20 mouse cellular contexts compared by ENCODE assay signal in genomic region chr8:85459582-85459981, GRCm38 (mm10). TPM values are rescaled to one million over a fixed set of nuclear protein-coding genes. Genes with fewer than 3 reads are reported as not detected.
DNase-seq lines count a peak whose midpoint lies in the region; ATAC-seq and TF ChIP-seq lines count a peak whose summit lies in the region.
"Had no signal": no experiment of that assay in that cellular context is flagged by ENCODE, and none has a peak within 500 bp of the region (broad histone marks: within the 10 kb centered on the region; RNA-seq: fewer than 3 reads in every experiment).

No protein-coding gene starts in this region.

- intact Hi-C loops in heart, postnatal 25 days (cut with DNase I): no loop called here

- peak; percentile 39; the same call in 1 of the 2 replicates for ATAC-seq in common myeloid progenitor, adult 5-6 weeks (replicated peaks; ENCODE audit: low read depth, poor library complexity, severe bottlenecking)
- peak; percentile 35; the same call in 1 of the 2 replicates for ATAC-seq in liver, embryonic 15.5 days (ENCODE audit: insufficient read depth)
- ATAC-seq in megakaryocyte-erythroid progenitor cell, adult 5-6 weeks (replicated peaks; ENCODE audit: low FRiP score, low TSS enrichment, poor library complexity, severe bottlenecking): peak; percentile 72
- no peak for ATAC-seq in hindbrain, postnatal 0 days
- no peak for ATAC-seq in kidney, embryonic 14.5 days (ENCODE audit: low FRiP score, low TSS enrichment)
- ATAC-seq: CD4-positive, CD25-positive, alpha-beta regulatory T cell, adult 4 months; forebrain, embryonic 15.5 days had no signal

- H3K27me3 ChIP-seq in liver, embryonic 15.5 days: no peaks in the 10 kb centered on the region
- H3K27me3 ChIP-seq in hindbrain, postnatal 0 days (ENCODE audit: insufficient read depth, low read length): no peaks in the 10 kb centered on the region
- H3K27me3 ChIP-seq in kidney, embryonic 14.5 days (ENCODE audit: control insufficient read depth, insufficient read depth, low read length): no peaks in the 10 kb centered on the region
- H3K27me3 ChIP-seq: embryonic facial prominence, embryonic 12.5 days; forebrain, embryonic 15.5 days; hindbrain, embryonic 15.5 days had no signal

- no peak overlapping the region for H3K4me2 ChIP-seq in liver, embryonic 15.5 days
- no peak overlapping the region for H3K4me2 ChIP-seq in hindbrain, postnatal 0 days (ENCODE audit: low read depth, low read length)
- H3K4me2 ChIP-seq in kidney, embryonic 14.5 days (replicated peaks; ENCODE audit: low read depth, low read length): no peak overlapping the region
- H3K4me2 ChIP-seq: embryonic facial prominence, embryonic 12.5 days; forebrain, embryonic 15.5 days; heart, embryonic 11.5 days; hindbrain, embryonic 15.5 days had no signal

- peak; percentile 9 for DNase-seq in heart, adult 11 months
- no peak for DNase-seq in heart, postnatal 25 days (ENCODE audit: low spot score)
- DNase-seq in hindbrain, postnatal 0 days (ENCODE audit: low spot score): no peak
- DNase-seq: adrenal gland, postnatal 14 days; B cell, adult 2 months; cerebellum, adult 18-20 months; cerebellum, adult 9-11 months; cerebellum, postnatal 36 days; gastrocnemius, postnatal 36 days; heart, adult 18-20 months; heart, postnatal 36 days had no signal

- H3K4me3 ChIP-seq in liver, embryonic 15.5 days (replicated peaks): no peak overlapping the region
- no peak overlapping the region for H3K4me3 ChIP-seq in hindbrain, postnatal 0 days (ENCODE audit: low read length)
- no peak overlapping the region for H3K4me3 ChIP-seq in kidney, embryonic 14.5 days (ENCODE audit: low read length)
- H3K4me3 ChIP-seq: embryonic facial prominence, embryonic 12.5 days; forebrain, embryonic 15.5 days; hindbrain, embryonic 15.5 days had no signal

- WGBS in liver, embryonic 15.5 days (ENCODE audit: insufficient replicate concordance): 20% methylated on average over 3 of the region's 3 CpGs
- WGBS in hindbrain, postnatal 0 days: 78% methylated on average over 3 of the region's 3 CpGs
- 78% methylated on average over 3 of the region's 3 CpGs for WGBS in kidney, embryonic 14.5 days

- no peak overlapping the region for H3K27ac ChIP-seq in liver, embryonic 15.5 days (replicated peaks)
- no peak overlapping the region for H3K27ac ChIP-seq in hindbrain, postnatal 0 days
- no peak overlapping the region for H3K27ac ChIP-seq in kidney, embryonic 14.5 days (ENCODE audit: low read depth, low read length)
- H3K27ac ChIP-seq: embryonic facial prominence, embryonic 12.5 days; forebrain, embryonic 15.5 days; hindbrain, embryonic 15.5 days had no signal

- TF ChIP-seq CTCF in hindbrain, postnatal 0 days (IDR thresholded peaks at IDR 0.05; ENCODE audit: low read depth): no peak

- H3K4me1 ChIP-seq in liver, embryonic 15.5 days (replicated peaks): peaks cover 17% of the 10 kb centered on the region
- H3K4me1 ChIP-seq in hindbrain, postnatal 0 days (ENCODE audit: insufficient read depth, low read length): no peaks in the 10 kb centered on the region
- no peaks in the 10 kb centered on the region for H3K4me1 ChIP-seq in kidney, embryonic 14.5 days (ENCODE audit: control insufficient read depth, insufficient read depth, low read length)
- H3K4me1 ChIP-seq: embryonic facial prominence, embryonic 12.5 days; hindbrain, embryonic 15.5 days had no signal

- no peak overlapping the region for H3K9ac ChIP-seq in liver, embryonic 15.5 days
- H3K9ac ChIP-seq in hindbrain, postnatal 0 days (replicated peaks; ENCODE audit: low read length): no peak overlapping the region
- H3K9ac ChIP-seq in kidney, embryonic 14.5 days (ENCODE audit: low read depth, low read length): no peak overlapping the region
- H3K9ac ChIP-seq: embryonic facial prominence, embryonic 12.5 days; forebrain, embryonic 15.5 days; hindbrain, embryonic 15.5 days had no signal

- H3K36me3 ChIP-seq in liver, embryonic 15.5 days (replicated peaks): no peaks in the 10 kb centered on the region
- no peaks in the 10 kb centered on the region for H3K36me3 ChIP-seq in hindbrain, postnatal 0 days (ENCODE audit: insufficient read depth, low read length)
- no peaks in the 10 kb centered on the region for H3K36me3 ChIP-seq in kidney, embryonic 14.5 days (ENCODE audit: control insufficient read depth, insufficient read depth, low read length)
- H3K36me3 ChIP-seq: embryonic facial prominence, embryonic 12.5 days; forebrain, embryonic 15.5 days; hindbrain, embryonic 15.5 days had no signal

- no peaks in the 10 kb centered on the region for H3K9me3 ChIP-seq in liver, embryonic 15.5 days (replicated peaks)
- H3K9me3 ChIP-seq in hindbrain, postnatal 0 days (ENCODE audit: low read length): no peaks in the 10 kb centered on the region
- H3K9me3 ChIP-seq in kidney, embryonic 14.5 days (ENCODE audit: control insufficient read depth, low read length): no peaks in the 10 kb centered on the region
- H3K9me3 ChIP-seq: embryonic facial prominence, embryonic 12.5 days; forebrain, embryonic 15.5 days; hindbrain, embryonic 15.5 days had no signal

RNA-seq across cellular contexts. Expression of gene 4921524J17Rik, which starts 26.9 kb away (rescaled TPM):
- total RNA-seq in heart, postnatal 25 days (2021): 10 to 100 TPM; 21.6 to 25.2 TPM
- total RNA-seq in common myeloid progenitor, adult 5-6 weeks (2017): 79.4 and 79.9 TPM in 2 replicates
- polyA plus RNA-seq in liver, embryonic 15.5 days (2015; fragmentation: Nextera tagmentation; extraction: Ambion mirVana): 14.8 and 15.6 TPM in 2 replicates
- 25.3 and 33.0 TPM in 2 replicates for total RNA-seq in megakaryocyte-erythroid progenitor cell, adult 5-6 weeks (2014; fragmentation: Nextera tagmentation)
- total RNA-seq in megakaryocyte-erythroid progenitor cell, adult 5-6 weeks (2017): 61.6 and 114 TPM in 2 replicates
- total RNA-seq in hindbrain, postnatal 0 days (2014; rRNA removed): 11.6 and 13.6 TPM in 2 replicates
- polyA plus RNA-seq in hindbrain, postnatal 0 days (2015; fragmentation: Nextera tagmentation; extraction: Ambion mirVana): 43.0 and 47.4 TPM in 2 replicates
- 42.9 and 44.8 TPM in 2 replicates for polyA plus RNA-seq in kidney, embryonic 14.5 days (2014; fragmentation: Nextera tagmentation; extraction: Ambion mirVana)

RNA-seq across cellular contexts. Expression of gene Gpt2, which starts 32.8 kb away (rescaled TPM):
- 10 to 100 TPM; 32.9 to 36.1 TPM for total RNA-seq in heart, postnatal 25 days (2021)
- total RNA-seq in common myeloid progenitor, adult 5-6 weeks (2017): 1.1 and 3.7 TPM in 2 replicates
- 17.7 and 22.1 TPM in 2 replicates for polyA plus RNA-seq in liver, embryonic 15.5 days (2015; fragmentation: Nextera tagmentation; extraction: Ambion mirVana)
- total RNA-seq in megakaryocyte-erythroid progenitor cell, adult 5-6 weeks (2014; fragmentation: Nextera tagmentation): 0.17 and 1.1 TPM in 2 replicates
- 1.1 and 2.0 TPM in 2 replicates for total RNA-seq in megakaryocyte-erythroid progenitor cell, adult 5-6 weeks (2017)
- total RNA-seq in hindbrain, postnatal 0 days (2014; rRNA removed): 99.4 and 107 TPM in 2 replicates
- polyA plus RNA-seq in hindbrain, postnatal 0 days (2015; fragmentation: Nextera tagmentation; extraction: Ambion mirVana): 43.2 and 46.4 TPM in 2 replicates
- 13.2 and 21.6 TPM in 2 replicates for polyA plus RNA-seq in kidney, embryonic 14.5 days (2014; fragmentation: Nextera tagmentation; extraction: Ambion mirVana)

Comparison
In these comparisons a context has a peak if more than half of its experiments do, and no peak if none do; other contexts are left out.
1. ATAC-seq: peak in common myeloid progenitor, adult 5-6 weeks (single experiment), liver, embryonic 15.5 days (single experiment) and megakaryocyte-erythroid progenitor cell, adult 5-6 weeks (single experiment); none in hindbrain, postnatal 0 days (single experiment) and kidney, embryonic 14.5 days (single experiment).